ENCODE assay signal across 20 mouse cellular contexts in genomic region chr14:62509350-62509749, GRCm38 (mm10). TPM values are rescaled to one million over a fixed set of nuclear protein-coding genes. Genes with fewer than 3 reads are reported as not detected.
A peak's percentile ranks its signal among the peaks of the same experiment; 100 is the strongest.
DNase-seq lines count a peak whose midpoint lies in the region.
"Had no signal": no experiment of that assay in that cellular context is flagged by ENCODE, and none has a peak within 500 bp of the region (broad histone marks: within the 10 kb centered on the region; RNA-seq: fewer than 3 reads in every experiment).

No protein-coding gene starts in this region.

- no peak overlapping the region for H3K4me3 ChIP-seq in brown adipose tissue, adult 24 weeks (ENCODE audit: insufficient read depth, low read depth, low read length)
- H3K4me3 ChIP-seq: embryonic facial prominence, embryonic 13.5 days; heart, embryonic 15.5 days; liver, embryonic 13.5 days; megakaryocyte, embryonic 14.5 days had no signal

- H3K27ac ChIP-seq in brown adipose tissue, adult 24 weeks (replicated peaks; ENCODE audit: low read depth, low read length) = peak overlapping the region; percentile 90
- H3K27ac ChIP-seq: embryonic facial prominence, embryonic 13.5 days; heart, embryonic 15.5 days; liver, embryonic 13.5 days had no signal

- DNase-seq in lung, postnatal 25 days (ENCODE audit: low spot score) = peak; percentile 6
- no peak for DNase-seq in lung, postnatal 14 days
- DNase-seq in gastrocnemius, postnatal 14 days = peak; percentile 27
- DNase-seq in heart, postnatal 36 days = peak; percentile 39 to 53
- DNase-seq in cerebellum, postnatal 14 days = no peak
- DNase-seq in embryo, embryonic 9.5 days (ENCODE audit: extremely low spot score) = no peak
- DNase-seq: cerebellum, postnatal 25 days; kidney, postnatal 10 days; liver, embryonic 13.5 days; thymus, postnatal 36 days had no signal

- intact Hi-C loops in gastrocnemius, postnatal 14 days (cut with DNase I; ENCODE audit: low total_unique reads) = no loop called here
- intact Hi-C loops in heart, postnatal 36 days (cut with DNase I) = no loop called here

- H3K4me1 ChIP-seq in brown adipose tissue, adult 24 weeks (ENCODE audit: control insufficient read depth, insufficient read depth, insufficient read length, low read length) = peaks cover 14% of the 10 kb centered on the region
- H3K4me1 ChIP-seq: embryonic facial prominence, embryonic 13.5 days; liver, embryonic 13.5 days; megakaryocyte, embryonic 14.5 days had no signal

RNA-seq across cellular contexts. Expression of gene Fam124a, which starts 46.2 kb away (rescaled TPM):
- 3.4 TPM in 2 replicates for polyA plus RNA-seq in brown adipose tissue, adult 24 weeks (2012; ENCODE audit: insufficient read depth, insufficient read length, missing spikeins)
- 1 to 10 TPM; 2.7 to 2.9 TPM for total RNA-seq in gastrocnemius, postnatal 14 days (2021)
- total RNA-seq in heart, postnatal 36 days (2021) = 1 to 10 TPM; 2.9 to 4.2 TPM

RNA-seq across cellular contexts. Expression of gene Gucy1b2, which starts 53.3 kb away (rescaled TPM):
- not detected in 2 replicates for polyA plus RNA-seq in brown adipose tissue, adult 24 weeks (2012; ENCODE audit: insufficient read depth, insufficient read length, missing spikeins)
- total RNA-seq in gastrocnemius, postnatal 14 days (2021) = not detected
- under 1 TPM in 1 of 2 experiments, not detected in 1; 0.11 TPM for total RNA-seq in heart, postnatal 36 days (2021)
- polyA plus RNA-seq: intestine, embryonic 14.5 days; liver, embryonic 13.5 days had no signal

RNA-seq across cellular contexts. Expression of gene Gm4131, which starts 57.4 kb away (rescaled TPM):
- polyA plus RNA-seq in brown adipose tissue, adult 24 weeks (2012; ENCODE audit: insufficient read depth, insufficient read length, missing spikeins) = not detected in 2 replicates
- total RNA-seq in gastrocnemius, postnatal 14 days (2021) = not detected
- not detected for total RNA-seq in heart, postnatal 36 days (2021)
- total RNA-seq: layer of hippocampus, postnatal 10 days; left cerebral cortex, postnatal 25 days had no signal
- polyA plus RNA-seq: brain, embryonic 14.5 days; embryonic facial prominence, embryonic 13.5 days; forebrain, embryonic 14.5 days; heart, embryonic 15.5 days; intestine, embryonic 14.5 days; liver, embryonic 13.5 days; stomach, embryonic 16.5 days had no signal

Comparison
In these comparisons a context has a peak if more than half of its experiments do, and no peak if none do; other contexts are left out.
1. DNase-seq: peak in lung, postnatal 25 days (single experiment), gastrocnemius, postnatal 14 days (single experiment) and heart, postnatal 36 days (2 of 2); none in lung, postnatal 14 days (single experiment), cerebellum, postnatal 14 days (0 of 2) and embryo, embryonic 9.5 days (single experiment).